Mouse (Mus musculus) myocyte (in vitro differentiated cells): ENCODE data around the gene Smagp. TPM values are rescaled to one million over a fixed set of nuclear protein-coding genes. Genes with fewer than 3 reads are reported as not detected.

Experiments used
- H3K27me3 ChIP-seq: one replicate; pipeline ENCODE4 v1.6.1; 2011; ENCODE audit not compliant: control insufficient read depth, insufficient read depth, insufficient read length
- H3K36me3 ChIP-seq: one replicate; pipeline ENCODE4 v1.6.1; 2011; ENCODE audit not compliant: control insufficient read depth, insufficient read depth
- H3K4me2 ChIP-seq: one replicate; pipeline ENCODE4 v1.6.1; 2011; ENCODE audit warnings: low read depth, control low read depth
- H3K4me3 ChIP-seq: one replicate; pipeline ENCODE4 v1.5.1; 2011; ENCODE audit warnings: mild to moderate bottlenecking, control low read depth, moderate library complexity
- H3K79me2 ChIP-seq: one replicate; pipeline ENCODE4 v1.6.1; 2011; ENCODE audit not compliant: control insufficient read depth, insufficient read depth
- H3ac ChIP-seq: one replicate; pipeline ENCODE4 v1.6.1; 2011; ENCODE audit not compliant: control insufficient read depth, insufficient read length
- CEBPB ChIP-seq: IDR thresholded peaks from 2 replicates; pipeline ENCODE4 v1.6.1; 2011; ENCODE audit warnings: mild to moderate bottlenecking, moderate library complexity; ENCODE audit not compliant: poor library complexity, insufficient read depth, severe bottlenecking
- E2F4 ChIP-seq: IDR thresholded peaks from one replicate; pipeline ENCODE4 v1.6.1; 2011; ENCODE audit warnings: mild to moderate bottlenecking, control low read depth, moderate library complexity; ENCODE audit not compliant: insufficient read depth
- MAX ChIP-seq: IDR thresholded peaks from one replicate; pipeline ENCODE4 v1.6.1; 2011; ENCODE audit warnings: low read depth, mild to moderate bottlenecking, control low read depth
- MYOD1 ChIP-seq, 3 experiments: IDR thresholded peaks; one replicate each; pipeline ENCODE4 v1.6.1; 2011; ENCODE audit warnings: control low read depth in 2 of 3, low read depth in 2 of 3, mild to moderate bottlenecking in 2 of 3, moderate library complexity in 1 of 3; ENCODE audit not compliant: insufficient read length in 2 of 3, control insufficient read depth in 1 of 3
- MYOG ChIP-seq, 3 experiments: IDR thresholded peaks; one replicate each; pipeline ENCODE4 v1.6.1; 2011; ENCODE audit warnings: control low read depth in 2 of 3, low read depth in 2 of 3, mild to moderate bottlenecking in 2 of 3; ENCODE audit not compliant: insufficient read length in 2 of 3, control insufficient read depth in 1 of 3, insufficient read depth in 1 of 3
- POLR2A ChIP-seq: IDR thresholded peaks from one replicate; pipeline ENCODE4 v1.6.1; 2011; ENCODE audit warnings: low read depth, mild to moderate bottlenecking, control low read depth, moderate library complexity; ENCODE audit not compliant: insufficient read length
- POLR2AphosphoS2 ChIP-seq: IDR thresholded peaks from one replicate; pipeline ENCODE4 v1.6.1; 2011; ENCODE audit warnings: low read depth, control low read depth; ENCODE audit not compliant: insufficient read length
- REST ChIP-seq: IDR thresholded peaks from one replicate; pipeline ENCODE4 v1.6.1; 2011; ENCODE audit warnings: mild to moderate bottlenecking, control low read depth, moderate library complexity; ENCODE audit not compliant: insufficient read depth, insufficient read length
- SRF ChIP-seq: IDR thresholded peaks from one replicate; pipeline ENCODE4 v1.6.1; 2011; ENCODE audit warnings: low read depth; ENCODE audit not compliant: control insufficient read depth, insufficient read length
- TCF12 ChIP-seq: IDR thresholded peaks from one replicate; pipeline ENCODE4 v1.6.1; 2011; ENCODE audit warnings: mild to moderate bottlenecking, control low read depth; ENCODE audit not compliant: poor library complexity, insufficient read depth, severe bottlenecking
- TCF3 ChIP-seq: IDR thresholded peaks from one replicate; pipeline ENCODE4 v1.6.1; 2011; ENCODE audit warnings: low read depth, control low read depth; ENCODE audit not compliant: insufficient read length
- USF1 ChIP-seq: IDR thresholded peaks from one replicate; pipeline ENCODE4 v1.6.1; 2011; ENCODE audit warnings: low read depth, mild to moderate bottlenecking, control low read depth, moderate library complexity
- polyA plus RNA-seq: library from polyadenylated mRNA; unstranded; fragments of >200 nt; fragmentation: generic; extraction: Trizol; gene quantifications from one replicate; pipeline ENCODE4 v1.2.1, GENCODE M21; 2012; ENCODE audit warnings: missing spikeins

The Smagp gene
- polyA plus RNA-seq, 1 experiment: 2.0 TPM

DNA sequence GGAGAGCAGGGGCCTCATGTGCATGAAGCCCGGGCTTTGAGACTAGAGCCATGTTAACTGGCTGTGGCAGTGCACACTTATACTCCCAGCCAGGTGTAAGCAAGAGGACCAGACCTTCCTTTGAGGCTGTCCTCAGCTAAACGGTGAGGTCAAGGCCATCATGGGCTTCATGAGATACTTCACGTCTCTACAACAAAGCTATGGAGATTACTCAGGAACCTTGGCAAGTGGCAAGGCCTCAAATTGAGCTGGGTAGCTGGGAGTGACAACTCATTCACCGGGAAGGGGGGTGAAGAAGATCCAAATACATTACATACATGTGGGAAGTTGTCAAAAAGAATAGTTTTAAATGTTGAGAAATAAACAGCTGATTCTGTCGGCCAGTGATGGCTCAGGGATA is 24.1 kb upstream of the Smagp start:
- H3K36me3 ChIP-seq: no peaks in the 10 kb centered on the region
- no peak overlapping the region for H3K4me2 ChIP-seq
- no peak overlapping the region for H3K4me3 ChIP-seq
- TF ChIP-seq CEBPB: no peak
- TF ChIP-seq TCF3: no peak
- TF ChIP-seq POLR2AphosphoS2: no peak
- no peak for TF ChIP-seq MYOD1 (IDR thresholded peaks at IDR 0.05; ENCODE audit: control insufficient read depth in 1 of 3, insufficient read length in 2 of 3, low read depth in 2 of 3)
- TF ChIP-seq TCF12: no peak
- no peak for TF ChIP-seq REST
- no peak for TF ChIP-seq POLR2A
- no peak for TF ChIP-seq SRF
- no peak for TF ChIP-seq E2F4
- no peak for TF ChIP-seq MAX
- TF ChIP-seq MYOG (IDR thresholded peaks at IDR 0.05; ENCODE audit: control insufficient read depth in 1 of 3, insufficient read depth in 1 of 3, insufficient read length in 2 of 3, low read depth in 2 of 3): no peak
- no peak overlapping the region for H3ac ChIP-seq
- H3K27me3 ChIP-seq: peaks cover 46% of the 10 kb centered on the region
- H3K79me2 ChIP-seq: no peaks in the 10 kb centered on the region

DNA sequence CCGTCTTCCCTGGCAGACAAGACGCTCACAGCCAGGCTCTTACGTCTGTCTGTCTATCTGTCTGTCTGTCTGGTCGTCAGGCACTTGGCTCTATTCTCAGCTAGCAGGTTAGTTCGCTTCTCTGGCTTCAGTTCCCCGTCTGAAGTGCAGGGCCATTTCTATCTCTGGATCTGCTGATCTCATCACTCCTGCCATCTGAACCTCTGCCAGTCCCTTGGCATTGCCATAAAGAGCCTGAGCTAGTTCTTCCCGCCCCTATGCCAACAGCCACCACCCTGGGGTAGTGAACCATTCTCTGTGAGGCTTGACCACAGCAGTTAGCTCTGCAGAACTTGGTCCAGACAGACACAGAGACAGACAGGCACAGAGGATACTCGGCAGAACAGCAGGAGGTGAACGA is 23.6 kb upstream of the Smagp start:
- H3K4me3 ChIP-seq: no peak overlapping the region

DNA sequence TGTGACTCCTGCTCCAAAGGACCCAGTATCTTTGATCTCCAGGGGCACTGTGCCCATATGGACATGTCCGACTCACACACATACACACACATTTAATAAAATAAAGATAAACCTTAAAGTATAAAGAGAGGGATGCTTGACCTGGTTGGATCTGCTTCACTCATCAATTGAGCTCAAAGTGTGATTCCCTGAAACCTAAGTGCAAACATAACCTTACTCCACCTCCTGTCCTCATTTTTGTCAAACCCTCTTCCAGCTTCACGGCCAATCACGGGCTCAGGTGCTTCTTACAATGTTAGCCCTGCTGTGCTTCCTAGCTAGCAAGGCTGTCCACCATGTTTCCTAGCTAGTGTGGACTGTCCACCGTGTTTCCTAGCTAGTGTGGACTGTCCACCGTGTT is 18.5 kb upstream of the Smagp start:
- Histone ChIP-seq H3ac (no peak overlapping the region), H3K4me2 (no peak overlapping the region), H3K79me2 (no peaks in the 10 kb centered on the region), H3K27me3 (peaks cover 41% of the 10 kb centered on the region), H3K36me3 (no peaks in the 10 kb centered on the region), H3K4me3 (no peak overlapping the region)
- TF ChIP-seq POLR2AphosphoS2: no peak
- TF ChIP-seq TCF12: no peak
- TF ChIP-seq MYOD1 (IDR thresholded peaks at IDR 0.05; ENCODE audit: control insufficient read depth in 1 of 3, insufficient read length in 2 of 3, low read depth in 2 of 3): no peak
- TF ChIP-seq SRF: no peak
- TF ChIP-seq MYOG (IDR thresholded peaks at IDR 0.05; ENCODE audit: control insufficient read depth in 1 of 3, insufficient read depth in 1 of 3, insufficient read length in 2 of 3, low read depth in 2 of 3): no peak
- TF ChIP-seq POLR2A: no peak
- no peak for TF ChIP-seq E2F4
- no peak for TF ChIP-seq REST
- no peak for TF ChIP-seq MAX
- no peak for TF ChIP-seq CEBPB
- no peak for TF ChIP-seq USF1
- TF ChIP-seq TCF3: no peak

More for the DNA sequence above, 23.6 kb upstream of the Smagp start:
- TF ChIP-seq E2F4: no peak
- no peak for TF ChIP-seq USF1
- TF ChIP-seq TCF12: no peak
- TF ChIP-seq REST: no peak
- TF ChIP-seq POLR2A: no peak
- TF ChIP-seq MYOG (IDR thresholded peaks at IDR 0.05; ENCODE audit: control insufficient read depth in 1 of 3, insufficient read depth in 1 of 3, insufficient read length in 2 of 3, low read depth in 2 of 3): no peak
- TF ChIP-seq TCF3: no peak
- H3K27me3 ChIP-seq: peaks cover 51% of the 10 kb centered on the region
- no peaks in the 10 kb centered on the region for H3K79me2 ChIP-seq
- no peak overlapping the region for H3K4me2 ChIP-seq
- no peaks in the 10 kb centered on the region for H3K36me3 ChIP-seq
- no peak overlapping the region for H3ac ChIP-seq

DNA sequence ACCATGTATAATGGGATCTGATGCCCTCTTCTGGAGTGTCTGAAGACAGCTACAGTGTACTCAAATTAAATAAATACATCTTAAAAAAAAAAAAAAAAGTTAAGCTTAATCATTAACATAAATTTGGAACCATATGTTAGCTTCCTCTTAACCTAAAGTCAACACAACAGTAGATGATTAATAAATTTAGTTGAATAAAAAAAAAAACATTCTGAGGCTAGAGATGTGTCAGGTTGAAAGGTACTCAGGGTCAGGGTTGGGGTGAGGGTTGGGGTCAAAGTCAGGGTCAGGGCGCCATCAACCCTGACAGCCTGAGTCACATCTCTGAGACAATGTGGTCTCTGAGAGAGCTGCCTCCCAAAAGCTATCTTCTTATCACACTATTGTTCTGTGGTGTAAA is 17.5 kb upstream of the Smagp start:
- no peak overlapping the region for H3K4me3 ChIP-seq
- no peak for TF ChIP-seq POLR2AphosphoS2
- no peak for TF ChIP-seq MYOD1 (IDR thresholded peaks at IDR 0.05; ENCODE audit: control insufficient read depth in 1 of 3, insufficient read length in 2 of 3, low read depth in 2 of 3)
- no peak for TF ChIP-seq REST
- no peak for TF ChIP-seq POLR2A
- no peak for TF ChIP-seq SRF
- TF ChIP-seq TCF12: no peak
- no peak for TF ChIP-seq USF1
- TF ChIP-seq MAX: no peak
- TF ChIP-seq TCF3: no peak
- TF ChIP-seq E2F4: no peak
- H3K27me3 ChIP-seq: peaks cover 45% of the 10 kb centered on the region
- no peak overlapping the region for H3K4me2 ChIP-seq
- H3K36me3 ChIP-seq: no peaks in the 10 kb centered on the region
- no peak overlapping the region for H3ac ChIP-seq
- H3K79me2 ChIP-seq: no peaks in the 10 kb centered on the region

GRCm38 (mm10) chr15:100651610-100652009 is 14.9 kb upstream of the Smagp start:
- H3K4me3 ChIP-seq: no peak overlapping the region
- no peaks in the 10 kb centered on the region for H3K36me3 ChIP-seq
- peaks cover 38% of the 10 kb centered on the region for H3K27me3 ChIP-seq
- H3ac ChIP-seq: no peak overlapping the region
- no peaks in the 10 kb centered on the region for H3K79me2 ChIP-seq
- TF ChIP-seq MYOG (IDR thresholded peaks at IDR 0.05; ENCODE audit: control insufficient read depth in 1 of 3, insufficient read depth in 1 of 3, insufficient read length in 2 of 3, low read depth in 2 of 3) (no peak), E2F4 (no peak), SRF (no peak), MYOD1 (IDR thresholded peaks at IDR 0.05; ENCODE audit: control insufficient read depth in 1 of 3, insufficient read length in 2 of 3, low read depth in 2 of 3) (no peak), POLR2A (no peak), POLR2AphosphoS2 (no peak), TCF3 (no peak), REST (no peak), USF1 (no peak), TCF12 (no peak), MAX (no peak), CEBPB (no peak)
- H3K4me2 ChIP-seq: no peak overlapping the region
